Mouse (Mus musculus) kidney, adult 9 months (tissue): ENCODE results near the gene Usp17lb.
"Not testable (repeated sequence)": the region's sequence is repeated elsewhere in the genome, so short reads cannot be mapped to it uniquely, and the experiment has no call there.

Experiments
- DNase-seq: peaks from one replicate; pipeline ENCODE4 v3.0.0; 2022

The Usp17lb gene

DNA sequence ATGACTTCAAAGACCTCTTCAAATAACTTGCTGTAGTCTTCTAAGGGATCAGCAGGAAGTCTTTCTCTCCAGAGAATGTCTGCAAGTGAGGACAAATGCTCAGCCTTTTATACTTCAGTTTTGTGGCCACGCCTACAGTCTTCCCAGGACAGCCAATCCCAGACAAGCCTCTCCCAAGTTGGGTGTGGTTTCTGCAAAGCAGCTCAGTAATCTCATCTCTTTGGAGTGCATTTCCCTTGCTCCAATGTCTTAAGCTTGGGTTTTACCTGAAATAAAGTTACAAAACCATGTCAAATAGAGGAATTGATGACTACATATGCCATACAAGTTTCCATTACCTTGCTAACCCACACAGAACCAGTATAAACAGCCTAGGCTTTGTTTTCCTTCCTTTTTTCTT is at the start of gene Usp17lb:
Usp17lb (minus strand) TSS at position 101 of the 400 bp plus-strand sequence.
- no peak for DNase-seq

DNA sequence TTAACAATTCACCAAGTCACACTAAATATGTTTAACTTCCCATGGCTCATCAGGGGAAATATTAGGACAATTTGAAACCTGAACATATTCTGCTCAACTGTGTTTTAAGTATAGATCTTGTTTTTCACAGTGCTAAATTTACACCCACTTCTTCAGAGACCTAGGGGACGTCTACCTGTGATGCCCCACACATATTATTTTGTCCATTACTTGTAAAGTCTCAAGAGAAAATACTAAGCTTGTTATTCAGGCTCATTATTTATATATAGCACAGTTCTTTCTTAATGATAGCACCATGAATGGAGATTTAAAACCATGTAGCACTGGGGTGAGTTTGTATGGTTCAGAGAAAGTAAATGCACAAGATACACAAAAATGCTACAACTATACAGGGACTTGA is 35.3 kb upstream of the Usp17lb start, which contains the start of gene Olfr665:
Olfr665 (plus strand) TSS at position 301 of the 400 bp plus-strand sequence.
- no peak for DNase-seq

DNA sequence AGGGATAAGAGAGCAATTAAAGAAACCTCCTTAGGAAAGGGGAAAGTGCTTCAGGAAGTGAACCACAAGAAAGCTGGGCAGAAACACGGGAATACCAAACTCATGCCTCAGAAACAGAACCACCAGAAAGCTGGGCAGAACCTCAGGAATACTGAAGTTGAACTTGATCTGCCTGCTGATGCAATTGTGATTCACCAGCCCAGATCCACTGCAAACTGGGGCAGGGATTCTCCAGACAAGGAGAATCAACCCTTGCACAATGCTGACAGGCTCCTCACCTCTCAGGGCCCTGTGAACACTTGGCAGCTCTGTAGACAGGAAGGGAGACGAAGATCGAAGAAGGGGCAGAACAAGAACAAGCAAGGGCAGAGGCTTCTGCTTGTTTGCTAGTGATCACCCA is 19.0 kb upstream of the Usp17lb start:
- DNase-seq, result no peak

DNA sequence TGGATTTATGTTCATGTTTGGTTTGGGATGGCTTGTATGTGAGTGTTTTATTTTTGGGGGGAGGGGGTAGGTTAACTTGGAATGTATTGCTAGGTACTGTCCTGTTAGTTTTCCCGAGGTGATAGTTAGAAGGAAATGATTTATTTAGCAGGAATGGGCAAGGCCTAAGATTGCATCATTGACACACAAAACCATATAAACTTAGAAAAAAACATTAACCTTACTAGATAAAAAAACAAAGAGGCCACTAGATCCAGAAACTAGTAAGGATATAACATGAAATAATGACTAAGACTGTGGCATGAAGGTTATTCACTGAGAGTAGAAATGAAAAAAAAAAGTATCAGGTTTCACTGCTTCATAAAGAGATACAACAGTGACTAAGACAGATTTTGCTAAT is 15.3 kb upstream of the Usp17lb start:
- no peak for DNase-seq

DNA sequence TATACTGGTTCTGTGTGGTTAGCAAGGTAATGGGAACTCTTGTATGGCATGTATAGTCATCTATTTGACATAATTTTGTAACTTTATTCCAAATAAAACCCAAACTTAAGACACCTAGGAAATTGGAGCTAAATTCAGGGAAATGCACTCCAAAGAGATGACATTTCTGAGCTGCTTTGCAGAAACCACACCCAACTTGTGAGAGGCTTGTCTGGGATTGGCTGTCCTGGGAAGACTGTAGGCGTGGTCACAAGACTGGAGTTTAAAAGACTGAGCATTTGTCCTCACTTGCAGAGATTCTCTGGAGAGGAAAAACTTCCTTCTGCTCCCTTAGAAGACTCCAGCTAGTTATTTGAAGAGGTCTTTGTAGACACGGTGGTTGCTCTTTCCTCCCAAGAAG is 14.3 kb upstream of the Usp17lb start, which contains the start of gene Usp17la:
Usp17la (plus strand) TSS at position 301 of the 400 bp plus-strand sequence.
- DNase-seq, result not testable (repeated sequence)

DNA sequence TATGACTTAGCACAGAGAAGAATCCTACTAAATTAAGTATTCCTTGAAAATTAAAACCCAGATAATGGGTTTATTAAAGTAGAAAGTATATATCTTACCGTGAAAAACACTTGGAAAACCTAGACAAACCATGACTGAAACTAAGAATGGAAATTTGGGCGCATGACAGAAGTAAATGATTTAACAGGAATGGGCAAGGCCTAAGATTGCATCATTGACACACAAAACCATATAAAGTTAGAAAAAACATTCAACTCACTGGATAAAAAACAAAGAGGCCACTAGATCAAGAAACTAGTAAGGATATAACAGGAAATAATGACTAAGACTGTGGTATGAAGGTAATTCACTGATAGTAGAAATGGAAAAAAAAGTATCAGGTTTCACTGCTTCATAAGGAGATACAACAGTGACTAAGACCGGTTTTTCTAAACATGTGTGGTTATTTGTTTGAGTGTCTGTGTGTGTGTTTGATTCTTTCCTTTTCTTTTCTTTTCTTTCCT is 12.9 kb upstream of the Usp17lb start:
- no peak for DNase-seq

DNA sequence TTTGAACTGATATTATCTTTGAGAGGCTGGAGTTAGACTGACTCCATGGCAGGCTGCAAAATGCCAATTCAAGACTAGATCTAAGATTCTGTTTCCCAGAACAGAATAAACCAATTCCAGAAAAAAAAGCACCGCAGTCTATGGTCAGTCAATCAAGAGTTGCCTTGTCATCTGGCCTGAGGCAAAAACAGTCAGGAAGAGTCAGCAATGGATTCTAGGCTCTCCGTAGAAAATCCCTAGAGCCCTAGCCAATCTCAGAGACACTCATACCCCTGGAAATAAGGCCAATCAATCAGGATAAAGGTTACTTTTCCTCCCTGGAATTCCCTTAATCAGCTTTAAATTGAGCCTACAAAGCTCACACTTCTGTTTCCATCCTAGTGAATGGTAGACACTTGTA is 9.1 kb upstream of the Usp17lb start:
- not testable (repeated sequence) for DNase-seq

DNA sequence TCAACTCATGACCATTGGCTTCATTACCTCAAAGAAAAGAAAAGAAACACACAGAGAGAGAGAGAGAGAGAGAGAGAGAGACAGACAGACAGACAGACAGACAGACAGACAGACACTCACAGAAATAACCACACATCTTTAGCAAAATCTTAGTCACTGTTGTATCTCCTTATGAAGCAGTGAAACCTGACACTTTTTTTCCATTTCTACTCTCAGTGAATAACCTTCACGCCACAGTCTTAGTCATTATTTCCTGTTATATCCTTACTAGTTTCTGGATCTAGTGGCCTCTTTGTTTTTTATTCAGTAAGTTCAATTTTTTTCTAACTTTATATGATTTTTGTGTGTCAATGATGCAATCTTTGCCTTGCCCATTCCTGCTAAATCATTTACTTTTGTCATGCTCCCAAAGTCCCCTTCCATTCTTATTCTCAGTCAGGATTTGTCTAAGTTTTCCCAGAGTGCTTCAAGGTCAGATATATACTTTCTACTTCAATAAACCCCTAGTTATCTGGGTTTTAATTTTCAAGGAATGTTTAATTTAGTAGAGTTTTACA is 1.4 kb upstream of the Usp17lb start:
- DNase-seq, result no peak

DNA sequence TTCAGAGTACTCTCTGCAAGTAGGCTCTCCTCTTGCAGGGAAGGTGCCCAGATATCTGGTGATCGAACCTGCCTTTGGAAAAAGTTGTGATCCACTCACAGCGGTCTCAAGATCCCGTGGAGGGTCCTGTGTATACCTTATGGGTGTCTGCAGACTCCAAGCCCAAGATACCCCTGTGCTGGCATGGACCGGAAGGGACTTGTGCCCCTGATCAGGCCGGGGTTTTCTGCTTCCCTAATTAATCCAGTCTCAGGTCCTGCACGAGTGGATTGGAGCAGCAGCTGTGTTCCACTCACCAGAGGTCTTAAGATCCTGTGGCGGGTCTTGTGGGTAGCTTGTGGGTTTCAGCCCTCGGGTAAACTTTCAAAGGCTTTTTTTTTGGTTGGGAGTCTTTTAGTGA is 32.1 kb downstream of the Usp17lb start:
- DNase-seq, result not testable (repeated sequence)

DNA sequence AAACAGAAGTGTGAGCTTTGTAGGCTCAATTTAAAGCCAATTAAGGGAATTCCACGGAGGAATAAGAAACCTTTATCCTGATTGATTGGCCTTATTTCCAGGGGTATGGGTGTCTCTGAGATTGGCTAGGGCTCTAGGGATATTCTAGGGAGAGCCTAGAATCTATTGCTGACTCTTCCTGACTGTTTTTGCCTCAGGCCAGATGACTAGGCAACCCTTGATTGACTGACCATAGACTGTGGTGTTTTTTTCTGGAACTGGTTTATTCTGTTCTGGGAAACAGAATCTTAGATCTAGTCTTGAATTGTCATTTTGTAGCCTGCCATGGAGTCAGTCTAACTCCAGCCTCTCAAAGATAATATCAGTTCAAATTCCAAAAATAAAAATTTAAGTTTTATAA is 51.6 kb downstream of the Usp17lb start:
- no peak for DNase-seq
